Mouse (Mus musculus) forebrain, embryonic 12.5 days (tissue): ENCODE data around the gene Wdr41. TPM values are rescaled to one million over a fixed set of nuclear protein-coding genes. Genes with fewer than 3 reads are reported as not detected.

ENCODE experiments used
- ATAC-seq: fragments of 200-750 bp; cut with Nextera tagmentation; 2 replicates; pipeline ENCODE4 v1.8.0; 2017; ENCODE audit warnings: moderate TSS enrichment; ENCODE audit not compliant: low FRiP score
- H3K27ac ChIP-seq: fragments of 300-500 bp; sonication (generic); 2 replicates; pipeline ENCODE4 v1.5.1; 2016; ENCODE audit warnings: mild to moderate bottlenecking
- H3K27me3 ChIP-seq: fragments of 300-500 bp; sonication (generic); 2 replicates; pipeline ENCODE4 v1.6.1; 2016; ENCODE audit warnings: mild to moderate bottlenecking
- H3K36me3 ChIP-seq: fragments of 300-500 bp; sonication (generic); replicated peaks from 2 replicates; pipeline ENCODE4 v1.6.1; 2016; ENCODE audit warnings: mild to moderate bottlenecking
- H3K4me1 ChIP-seq: fragments of 300-500 bp; sonication (generic); 2 replicates; pipeline ENCODE4 v1.6.1; 2016
- H3K4me2 ChIP-seq: fragments of 300-500 bp; sonication (generic); 2 replicates; pipeline ENCODE4 v1.6.1; 2016; ENCODE audit warnings: mild to moderate bottlenecking, moderate library complexity
- H3K4me3 ChIP-seq: fragments of 300-500 bp; sonication (generic); replicated peaks from 2 replicates; pipeline ENCODE4 v1.5.1; 2016; ENCODE audit warnings: mild to moderate bottlenecking
- H3K9ac ChIP-seq: fragments of 300-500 bp; sonication (generic); 2 replicates; pipeline ENCODE4 v1.6.1; 2016; ENCODE audit warnings: mild to moderate bottlenecking
- H3K9me3 ChIP-seq: fragments of 300-500 bp; sonication (generic); 2 replicates; pipeline ENCODE4 v1.6.1; 2016
- WGBS: fragments of 180-500 bp; shearing (Covaris S2); methylation state at CpG from one replicate; pipeline ENCODE4 v1.1.7; 2016; 5-methylcytosine and 5-hydroxymethylcytosine counted together
- polyA plus RNA-seq: library from polyadenylated mRNA; unstranded; fragments of >200 nt; fragmentation: Nextera tagmentation; extraction: Ambion mirVana; gene quantifications from 2 replicates; pipeline ENCODE4 v1.2.1, GENCODE M21; 2016

The Wdr41 gene
- 23.5 and 24.0 TPM in 2 replicates for polyA plus RNA-seq

- Histone ChIP-seq H3K4me1 (peaks cover 13% of the 10 kb centered on the region), H3K4me3 (peak within 1 kb of the TSS; percentile 83), H3K4me2 (peak within 1 kb of the TSS; percentile 51), H3K9me3 (no peaks in the 10 kb centered on the region), H3K36me3 (no peaks in the 10 kb centered on the region), H3K27me3 (no peaks in the 10 kb centered on the region), H3K27ac (peak within 1 kb of the TSS; percentile 97), H3K9ac (peak within 1 kb of the TSS; percentile 93)
- WGBS: 2% methylated on average over 68 of the region's 68 CpGs
- peak; percentile 98 for ATAC-seq
Measured at GRCm38 (mm10) chr13:94976219-94977186, at the start of gene Wdr41. TSS of gene Wdr41 (plus strand) at chr13:94976344.

- H3K9me3 ChIP-seq: no peaks in the 10 kb centered on the region
- H3K4me1 ChIP-seq: no peaks in the 10 kb centered on the region
- WGBS: 87% methylated on average over 3 of the region's 3 CpGs
- no peaks in the 10 kb centered on the region for H3K36me3 ChIP-seq
- H3K9ac ChIP-seq: no peak overlapping the region
- no peak overlapping the region for H3K27ac ChIP-seq
- H3K4me2 ChIP-seq: no peak overlapping the region
- no peak overlapping the region for H3K4me3 ChIP-seq
- no peak for ATAC-seq
- peaks cover 15% of the 10 kb centered on the region for H3K27me3 ChIP-seq
Measured at GRCm38 (mm10) chr13:94928086-94928485, 48.1 kb upstream of the Wdr41 start.

GRCm38 (mm10) chr13:94938418-94938817 is 37.7 kb upstream of the Wdr41 start:
- ATAC-seq: no peak
- H3K4me1 ChIP-seq: no peaks in the 10 kb centered on the region
- H3K4me3 ChIP-seq: no peak overlapping the region
- no peaks in the 10 kb centered on the region for H3K9me3 ChIP-seq
- WGBS: 49% methylated on average over 5 of the region's 5 CpGs
- no peak overlapping the region for H3K27ac ChIP-seq
- no peak overlapping the region for H3K9ac ChIP-seq
- no peaks in the 10 kb centered on the region for H3K36me3 ChIP-seq
- H3K4me2 ChIP-seq: no peak overlapping the region
- H3K27me3 ChIP-seq: peaks cover 15% of the 10 kb centered on the region; the same call in 1 of the 2 replicates

- H3K4me2 ChIP-seq: no peak overlapping the region
- no peak overlapping the region for H3K9ac ChIP-seq
- no peaks in the 10 kb centered on the region for H3K36me3 ChIP-seq
- WGBS: 74% methylated on average over 5 of the region's 5 CpGs
- peaks cover 15% of the 10 kb centered on the region; the same call in 1 of the 2 replicates for H3K27me3 ChIP-seq
- no peak overlapping the region for H3K4me3 ChIP-seq
- H3K4me1 ChIP-seq: no peaks in the 10 kb centered on the region
- no peak overlapping the region for H3K27ac ChIP-seq
- no peaks in the 10 kb centered on the region for H3K9me3 ChIP-seq
- ATAC-seq: no peak
Measured at GRCm38 (mm10) chr13:94940104-94940503, 36.0 kb upstream of the Wdr41 start.

GRCm38 (mm10) chr13:94941230-94941629 is 34.9 kb upstream of the Wdr41 start:
- Histone ChIP-seq H3K4me2 (no peak overlapping the region), H3K4me1 (no peaks in the 10 kb centered on the region), H3K27me3 (peaks cover 13% of the 10 kb centered on the region; the same call in 1 of the 2 replicates), H3K36me3 (no peaks in the 10 kb centered on the region), H3K27ac (no peak overlapping the region), H3K9me3 (no peaks in the 10 kb centered on the region), H3K9ac (no peak overlapping the region), H3K4me3 (no peak overlapping the region)
- 18% methylated on average over 4 of the region's 4 CpGs for WGBS
- no peak for ATAC-seq

- H3K36me3 ChIP-seq: no peaks in the 10 kb centered on the region
- 84% methylated on average over 6 of the region's 6 CpGs for WGBS
- no peak for ATAC-seq
Measured at GRCm38 (mm10) chr13:94955941-94956340, 20.2 kb upstream of the Wdr41 start.

GRCm38 (mm10) chr13:94957965-94958364 is 18.2 kb upstream of the Wdr41 start:
- no peak for ATAC-seq
- H3K4me1 ChIP-seq: no peaks in the 10 kb centered on the region
- H3K27ac ChIP-seq: no peak overlapping the region
- H3K9ac ChIP-seq: no peak overlapping the region
- H3K36me3 ChIP-seq: no peaks in the 10 kb centered on the region
- no peaks in the 10 kb centered on the region for H3K9me3 ChIP-seq
- WGBS: 67% methylated on average over 1 of the region's 1 CpGs
- no peak overlapping the region for H3K4me3 ChIP-seq
- no peak overlapping the region for H3K4me2 ChIP-seq
- H3K27me3 ChIP-seq: peaks cover 5% of the 10 kb centered on the region; the same call in 1 of the 2 replicates

More at GRCm38 (mm10) chr13:94955941-94956340, 20.2 kb upstream of the Wdr41 start:
- Histone ChIP-seq H3K27me3 (peaks cover 5% of the 10 kb centered on the region; the same call in 1 of the 2 replicates), H3K4me3 (no peak overlapping the region), H3K27ac (no peak overlapping the region), H3K9me3 (no peaks in the 10 kb centered on the region), H3K9ac (no peak overlapping the region), H3K4me1 (no peaks in the 10 kb centered on the region), H3K4me2 (no peak overlapping the region)

- ATAC-seq: no peak
Measured at GRCm38 (mm10) chr13:94969992-94970553, 6.1 kb upstream of the Wdr41 start.

GRCm38 (mm10) chr13:94975828-94976218 is 321 bp upstream of the Wdr41 start:
- H3K36me3 ChIP-seq: no peaks in the 10 kb centered on the region
- H3K27me3 ChIP-seq: no peaks in the 10 kb centered on the region
- no peaks in the 10 kb centered on the region for H3K9me3 ChIP-seq
- peak overlapping the region; percentile 51 for H3K4me2 ChIP-seq
- H3K9ac ChIP-seq: peak overlapping the region; percentile 93; the same call in 1 of the 2 replicates
- H3K27ac ChIP-seq: peak overlapping the region; percentile 97; the same call in 1 of the 2 replicates
- H3K4me3 ChIP-seq: peak overlapping the region; percentile 83
- peaks cover 13% of the 10 kb centered on the region for H3K4me1 ChIP-seq
- ATAC-seq: no peak
- WGBS: 21% methylated on average over 9 of the region's 9 CpGs

More at GRCm38 (mm10) chr13:94969992-94970553, 6.1 kb upstream of the Wdr41 start:
- Histone ChIP-seq H3K9me3 (no peaks in the 10 kb centered on the region), H3K4me3 (no peak overlapping the region), H3K27me3 (no peaks in the 10 kb centered on the region), H3K9ac (no peak overlapping the region), H3K27ac (no peak overlapping the region), H3K36me3 (no peaks in the 10 kb centered on the region), H3K4me1 (no peaks in the 10 kb centered on the region), H3K4me2 (no peak overlapping the region)
- WGBS: 86% methylated on average over 9 of the region's 9 CpGs

- no peak overlapping the region for H3K27ac ChIP-seq
- ATAC-seq: no peak
- no peaks in the 10 kb centered on the region for H3K9me3 ChIP-seq
- H3K4me1 ChIP-seq: peaks cover 13% of the 10 kb centered on the region
- H3K27me3 ChIP-seq: no peaks in the 10 kb centered on the region
- H3K36me3 ChIP-seq: 0 out of 2 replicates have a peak, but pooled peaks cover 5% of the 10 kb centered on the region
- WGBS: 32% methylated on average over 7 of the region's 7 CpGs
- no peak overlapping the region for H3K4me3 ChIP-seq
- H3K9ac ChIP-seq: no peak overlapping the region
- no peak overlapping the region for H3K4me2 ChIP-seq
Measured at GRCm38 (mm10) chr13:94979081-94979480, 2.9 kb downstream of the Wdr41 start.

GRCm38 (mm10) chr13:94990516-94990915 is 14.4 kb downstream of the Wdr41 start:
- Histone ChIP-seq H3K4me1 (no peaks in the 10 kb centered on the region), H3K9ac (no peak overlapping the region), H3K4me3 (no peak overlapping the region), H3K4me2 (no peak overlapping the region), H3K9me3 (no peaks in the 10 kb centered on the region), H3K27me3 (no peaks in the 10 kb centered on the region), H3K27ac (no peak overlapping the region), H3K36me3 (no peaks in the 10 kb centered on the region)
- no peak for ATAC-seq
- 70% methylated on average over 5 of the region's 5 CpGs for WGBS

- Histone ChIP-seq H3K27ac (no peak overlapping the region), H3K4me3 (no peak overlapping the region), H3K9me3 (no peaks in the 10 kb centered on the region), H3K36me3 (0 out of 2 replicates have a peak, but pooled peaks cover 6% of the 10 kb centered on the region), H3K9ac (no peak overlapping the region), H3K4me2 (no peak overlapping the region), H3K4me1 (no peaks in the 10 kb centered on the region), H3K27me3 (no peaks in the 10 kb centered on the region)
- no peak for ATAC-seq
- WGBS: 77% methylated on average over 8 of the region's 8 CpGs
Measured at GRCm38 (mm10) chr13:95007281-95007680, 31.1 kb downstream of the Wdr41 start.
